Mouse (Mus musculus): ENCODE measurements around the gene Cyth1.

The Cyth1 gene

GRCm38 (mm10) chr11:118248150-118249011 is at the start of gene Cyth1:
TSS of gene Cyth1 (minus strand) at chr11:118248592.
- peak; percentile 98 for DNase-seq (ENCODE audit: low read depth, low spot score)

GRCm38 (mm10) chr11:118297967-118298366 is 49.6 kb upstream of the Cyth1 start:
- peak; percentile 48 for DNase-seq (ENCODE audit: low read depth, low spot score)

GRCm38 (mm10) chr11:118295026-118295425 is 46.6 kb upstream of the Cyth1 start:
- no peak for DNase-seq (ENCODE audit: low read depth, low spot score)

GRCm38 (mm10) chr11:118292671-118293070 is 44.3 kb upstream of the Cyth1 start:
- no peak for DNase-seq (ENCODE audit: low read depth, low spot score)

DNA sequence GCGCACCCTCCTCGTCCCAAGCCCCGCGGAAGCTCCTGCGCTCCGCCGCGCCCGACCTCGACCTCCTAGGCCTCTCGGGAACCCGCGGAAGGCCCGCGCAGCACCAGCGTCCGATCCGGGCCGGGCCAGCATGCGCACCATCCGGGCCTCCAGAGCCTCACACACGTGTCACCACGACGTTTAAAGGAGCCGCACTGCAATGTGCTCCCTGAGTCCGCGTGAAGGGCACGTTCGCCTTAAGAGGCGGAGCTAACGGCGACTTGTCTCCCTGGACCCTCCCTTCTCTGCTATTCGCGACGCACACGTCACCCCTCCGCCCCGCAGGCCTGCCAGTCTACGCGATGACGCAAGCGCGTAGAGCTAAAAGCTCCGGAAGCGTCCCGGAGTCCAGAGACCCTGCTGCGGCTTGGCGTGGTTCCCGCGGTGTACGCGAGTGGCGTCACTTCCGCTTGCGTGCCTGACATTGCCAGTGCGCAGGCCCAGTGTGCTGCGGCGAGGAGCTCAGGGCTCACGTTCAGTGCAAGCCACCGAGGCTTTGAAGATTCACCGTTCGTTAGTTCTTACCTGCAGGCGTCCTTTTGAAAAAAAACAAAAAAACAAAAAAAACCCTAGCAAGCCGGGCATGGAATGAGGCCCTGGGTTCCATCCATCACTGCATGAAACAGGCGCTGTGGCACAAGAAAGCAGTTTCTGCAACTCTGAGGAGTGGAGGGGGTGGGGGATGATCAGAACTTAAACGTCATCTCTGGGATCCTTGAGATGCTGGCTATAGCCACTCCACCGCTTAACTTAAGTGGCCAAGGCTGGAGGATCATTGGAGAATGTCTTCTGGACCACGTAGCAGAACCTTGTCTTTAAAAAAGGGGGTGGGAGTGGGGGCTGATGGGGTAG is 41.9 kb upstream of the Cyth1 start, which contains the start of gene Usp36:
TSS of gene Usp36 (minus strand) at position 246 of the 891 bp plus-strand sequence.
- peak; percentile 100 for DNase-seq (ENCODE audit: low read depth, low spot score)

DNA sequence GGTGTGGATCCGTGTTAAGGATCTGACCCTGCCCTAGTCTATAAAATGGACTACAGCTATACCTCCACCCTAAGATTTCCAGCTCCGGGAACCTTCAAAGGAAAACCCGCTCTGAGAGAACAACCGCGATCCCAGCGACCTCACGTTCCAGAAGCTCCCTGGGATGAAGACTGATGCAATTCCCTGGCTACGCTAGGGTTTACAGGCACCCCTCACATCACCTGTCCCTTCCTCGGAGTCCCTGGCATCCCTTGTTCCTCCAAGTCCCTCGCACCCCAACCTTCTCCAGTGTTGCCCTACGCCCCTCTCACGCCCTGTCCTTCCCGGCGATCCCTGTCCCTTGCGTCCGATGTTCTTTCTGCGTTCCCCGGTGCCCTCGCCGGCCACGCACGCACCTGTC is 41.2 kb upstream of the Cyth1 start:
- peak; percentile 51 for DNase-seq (ENCODE audit: low read depth, low spot score)

- DNase-seq (ENCODE audit: low read depth, low spot score): peak; percentile 77
Measured at GRCm38 (mm10) chr11:118289037-118289511, 40.7 kb upstream of the Cyth1 start.

- no peak for DNase-seq (ENCODE audit: low read depth, low spot score)
Measured at GRCm38 (mm10) chr11:118287573-118287972, 39.2 kb upstream of the Cyth1 start.

GRCm38 (mm10) chr11:118286434-118286833 is 38.0 kb upstream of the Cyth1 start:
- DNase-seq (ENCODE audit: low read depth, low spot score): no peak

GRCm38 (mm10) chr11:118285791-118286190 is 37.4 kb upstream of the Cyth1 start:
- DNase-seq (ENCODE audit: low read depth, low spot score): no peak

GRCm38 (mm10) chr11:118280218-118280617 is 31.8 kb upstream of the Cyth1 start:
- no peak for DNase-seq (ENCODE audit: low read depth, low spot score)

DNA sequence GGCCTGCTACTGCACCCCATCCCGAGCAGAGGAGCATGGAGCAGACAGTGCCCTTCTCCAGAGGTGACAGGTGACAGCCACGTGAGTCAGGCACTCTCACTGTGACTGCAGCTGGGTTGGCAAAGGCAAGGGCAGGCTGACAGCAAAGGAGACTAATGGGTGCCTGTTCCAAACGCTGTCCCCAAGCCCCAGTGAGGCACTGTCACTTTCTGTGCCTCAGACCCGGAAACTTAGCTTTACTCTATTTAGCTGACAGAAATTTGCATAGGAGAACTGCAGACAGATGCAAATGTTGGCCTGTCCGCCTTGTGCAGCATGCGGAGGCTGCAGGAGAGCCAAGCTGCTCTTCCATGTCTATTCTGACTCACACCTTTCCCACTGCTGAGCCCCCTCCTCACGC is 27.9 kb upstream of the Cyth1 start:
- no peak for DNase-seq (ENCODE audit: low read depth, low spot score)

DNA sequence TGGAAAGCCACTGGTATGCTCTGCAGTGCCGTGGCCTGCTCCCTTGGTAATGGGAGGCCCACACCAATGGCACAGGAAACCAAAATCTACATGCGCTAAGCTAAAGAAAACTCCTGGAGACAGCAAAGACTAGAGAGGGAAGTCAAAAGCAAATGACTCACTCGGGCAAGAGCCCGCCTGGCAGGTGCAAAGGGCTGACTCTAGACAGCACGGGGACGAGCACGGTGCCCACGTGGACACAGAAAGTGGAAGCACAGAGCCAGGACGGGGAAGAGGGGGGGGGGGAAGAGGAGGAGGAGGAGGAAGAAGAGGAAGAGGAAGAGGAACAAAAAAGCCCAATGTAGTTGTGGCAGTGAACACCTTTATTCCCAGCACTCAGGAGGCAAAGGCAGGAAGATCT is 26.7 kb upstream of the Cyth1 start:
- DNase-seq (ENCODE audit: low read depth, low spot score): no peak

- peak; percentile 73 for DNase-seq (ENCODE audit: low read depth, low spot score)
Measured at GRCm38 (mm10) chr11:118269827-118270226, 21.4 kb upstream of the Cyth1 start.

- DNase-seq (ENCODE audit: low read depth, low spot score): no peak
Measured at GRCm38 (mm10) chr11:118266666-118267046, 18.3 kb upstream of the Cyth1 start.

DNA sequence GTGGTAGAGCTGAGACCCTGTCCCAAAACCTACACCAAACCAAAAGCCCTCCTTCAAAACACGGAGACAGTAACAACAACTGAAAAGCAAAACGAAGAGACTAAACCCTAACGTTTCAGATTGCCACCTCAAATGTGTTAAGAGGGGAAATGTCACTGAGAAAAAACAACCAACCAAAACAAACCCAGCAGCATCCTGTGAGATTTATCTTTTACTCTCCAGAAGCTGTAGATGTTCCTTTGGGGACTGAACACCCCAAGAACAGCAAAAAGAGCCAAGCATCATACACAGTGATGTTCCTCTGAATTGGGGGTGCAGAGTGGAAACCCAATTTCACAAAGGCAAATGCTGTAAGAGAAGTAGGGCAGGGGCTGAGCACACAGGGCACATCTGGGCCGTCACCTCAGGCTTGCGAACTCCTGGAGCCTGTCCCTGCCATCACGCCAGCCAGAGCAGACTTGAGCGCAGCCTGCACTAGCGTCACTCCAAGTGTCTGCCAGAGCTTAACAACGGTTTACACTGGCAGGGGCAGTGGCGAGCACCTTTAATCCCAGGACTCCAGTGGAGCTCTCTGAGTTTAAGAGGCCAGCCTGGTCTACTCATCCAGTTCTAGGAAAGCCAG is 17.8 kb upstream of the Cyth1 start:
- DNase-seq (ENCODE audit: low read depth, low spot score): no peak

GRCm38 (mm10) chr11:118265621-118266020 is 17.2 kb upstream of the Cyth1 start:
- DNase-seq (ENCODE audit: low read depth, low spot score): peak; percentile 29

GRCm38 (mm10) chr11:118263146-118263545 is 14.8 kb upstream of the Cyth1 start:
- no peak for DNase-seq (ENCODE audit: low read depth, low spot score)

GRCm38 (mm10) chr11:118260081-118260480 is 11.7 kb upstream of the Cyth1 start:
- no peak for DNase-seq (ENCODE audit: low read depth, low spot score)

- no peak for DNase-seq (ENCODE audit: low read depth, low spot score)
Measured at GRCm38 (mm10) chr11:118259580-118259979, 11.2 kb upstream of the Cyth1 start.

- peak; percentile 53 for DNase-seq (ENCODE audit: low read depth, low spot score)
Measured at GRCm38 (mm10) chr11:118256371-118256770, 8.0 kb upstream of the Cyth1 start.

Data from ZHBTc4 (cell line).